In genomic region chr8:108827428-108827827, GRCm38 (mm10) we compare ENCODE assay signal across 13 mouse cellular contexts.
DNase-seq lines count a peak whose midpoint lies in the region; ATAC-seq and TF ChIP-seq lines count a peak whose summit lies in the region.
"Had no signal": no experiment of that assay in that cellular context is flagged by ENCODE, and none has a peak within 500 bp of the region (broad histone marks: within the 10 kb centered on the region; RNA-seq: fewer than 3 reads in every experiment).

No protein-coding gene starts in this region.

- no peaks in the 10 kb centered on the region for H3K36me3 ChIP-seq in liver, postnatal 0 days (replicated peaks; ENCODE audit: insufficient read depth, low read length)
- H3K36me3 ChIP-seq: neural tube, embryonic 12.5 days had no signal

- H3K4me3 ChIP-seq in liver, postnatal 0 days (ENCODE audit: low read depth, low read length), result no peak overlapping the region
- H3K4me3 ChIP-seq in left cerebral cortex, adult 2 months, result no peak overlapping the region
- H3K4me3 ChIP-seq: neural tube, embryonic 12.5 days had no signal

- peak; percentile 42 for DNase-seq in adrenal gland, postnatal 14 days
- DNase-seq in adrenal gland, postnatal 25 days, result no peak
- DNase-seq in liver, postnatal 0 days, result peak; percentile 28
- no peak for DNase-seq in liver
- DNase-seq in ZHBTc4 (ENCODE audit: low read depth, low spot score), result peak; percentile 51
- peak; percentile 52 to 58 for DNase-seq in kidney, postnatal 36 days
- no peak for DNase-seq in left cerebral cortex, adult 2 months (ENCODE audit: extremely low spot score in 1 of 2, low spot score in 2 of 2)
- no peak for DNase-seq in right cerebral cortex, postnatal 10 days (ENCODE audit: low spot score in 2 of 2)
- DNase-seq: cerebellum, adult 2 months; layer of hippocampus, adult 9-11 months; lung, adult 18-20 months had no signal

- no peak for TF ChIP-seq EP300 in liver, postnatal 0 days (IDR thresholded peaks at IDR 0.05; ENCODE audit: low read depth)

- no peak for TF ChIP-seq CTCF in liver, postnatal 0 days (IDR thresholded peaks at IDR 0.05; ENCODE audit: low read depth)
- no peak for TF ChIP-seq CTCF in left cerebral cortex, adult 2 months (IDR thresholded peaks at IDR 0.05)

- ATAC-seq in liver, postnatal 0 days, result no peak

- no peaks in the 10 kb centered on the region for H3K27me3 ChIP-seq in liver, postnatal 0 days (ENCODE audit: insufficient read depth, low read length)
- H3K27me3 ChIP-seq: neural tube, embryonic 12.5 days had no signal

- H3K27ac ChIP-seq in liver, postnatal 0 days (ENCODE audit: low read depth), result no peak overlapping the region
- no peak overlapping the region for H3K27ac ChIP-seq in left cerebral cortex, adult 2 months
- H3K27ac ChIP-seq: neural tube, embryonic 12.5 days had no signal

- 55% methylated on average over 15 of the region's 15 CpGs for WGBS in liver, postnatal 0 days (ENCODE audit: insufficient replicate concordance)

- H3K4me2 ChIP-seq in liver, postnatal 0 days (ENCODE audit: low read depth, low read length), result no peak overlapping the region
- H3K4me2 ChIP-seq: heart, embryonic 11.5 days; neural tube, embryonic 12.5 days had no signal

- peaks cover 14% of the 10 kb centered on the region for H3K4me1 ChIP-seq in liver, postnatal 0 days (ENCODE audit: insufficient read depth)

- intact Hi-C loops in left cerebral cortex, adult 2 months (cut with DNase I), result no loop called here

- no peaks in the 10 kb centered on the region for H3K9me3 ChIP-seq in liver, postnatal 0 days (ENCODE audit: low read length)
- H3K9me3 ChIP-seq: neural tube, embryonic 12.5 days had no signal

- no peak overlapping the region for H3K9ac ChIP-seq in liver, postnatal 0 days (replicated peaks)
- H3K9ac ChIP-seq: neural tube, embryonic 12.5 days had no signal

Comparison
In these comparisons a context has a peak if more than half of its experiments do, and no peak if none do; other contexts are left out.
1. DNase-seq: peak in adrenal gland, postnatal 14 days (single experiment), liver, postnatal 0 days (single experiment), ZHBTc4 (single experiment) and kidney, postnatal 36 days (2 of 2); none in adrenal gland, postnatal 25 days (single experiment), liver (single experiment), left cerebral cortex, adult 2 months (0 of 2) and right cerebral cortex, postnatal 10 days (0 of 2).